Mouse (Mus musculus) left cerebral cortex, adult 9 months (tissue): ENCODE measurements at regions not wholly inside any gene's neighbourhood (a gene's known extent, or its start where the extent isn't known, plus 50 kb on each side); places are given as distances from the start of the nearest gene placed in this dataset.

Source experiments
- DNase-seq, 2 experiments: peaks; one replicate each; pipeline ENCODE4 v3.0.0; 2022; ENCODE audit warnings: low spot score in 2 of 2

- DNase-seq = no peak
Measured at GRCm38 (mm10) chr6:51009526-51010340, 355.5 kb upstream of the Npvf start.

- DNase-seq = no peak
Measured at GRCm38 (mm10) chr6:51010536-51010935, 356.3 kb upstream of the Npvf start.

GRCm38 (mm10) chr6:51012086-51012830, 358.0 kb upstream of the Npvf start:
- no peak for DNase-seq

GRCm38 (mm10) chr6:51015735-51016134, 361.5 kb upstream of the Npvf start:
- peak in 1 of 2 experiments; percentile 13 for DNase-seq

GRCm38 (mm10) chr6:51016441-51017070, 362.3 kb upstream of the Npvf start:
- DNase-seq = no peak

GRCm38 (mm10) chr6:51017260-51017999, 363.2 kb upstream of the Npvf start:
- DNase-seq = no peak

- DNase-seq = no peak
Measured at GRCm38 (mm10) chr6:51021206-51021605, 367.0 kb upstream of the Npvf start.

- DNase-seq = no peak
Measured at GRCm38 (mm10) chr6:51023361-51023760, 369.1 kb upstream of the Npvf start.

GRCm38 (mm10) chr6:51024756-51025155, 370.5 kb upstream of the Npvf start:
- DNase-seq = no peak

- DNase-seq = no peak
Measured at GRCm38 (mm10) chr6:51025411-51025810, 371.2 kb upstream of the Npvf start.

- DNase-seq = no peak
Measured at GRCm38 (mm10) chr6:51027296-51027695, 373.1 kb upstream of the Npvf start.

GRCm38 (mm10) chr6:51029516-51029915, 375.3 kb upstream of the Npvf start:
- no peak for DNase-seq

- DNase-seq = no peak
Measured at GRCm38 (mm10) chr6:51029953-51030352, 375.7 kb upstream of the Npvf start.

GRCm38 (mm10) chr6:51033835-51034234, 379.6 kb upstream of the Npvf start:
- no peak for DNase-seq

GRCm38 (mm10) chr6:51036074-51036473, 381.8 kb upstream of the Npvf start:
- DNase-seq = no peak

- DNase-seq = no peak
Measured at GRCm38 (mm10) chr6:51036553-51036952, 382.3 kb upstream of the Npvf start.

GRCm38 (mm10) chr6:51036956-51037355, 382.7 kb upstream of the Npvf start:
- no peak for DNase-seq

- no peak for DNase-seq
Measured at GRCm38 (mm10) chr6:51039486-51040180, 385.4 kb upstream of the Npvf start.

- no peak for DNase-seq
Measured at GRCm38 (mm10) chr6:51043970-51044369, 388.5 kb upstream of the Nfe2l3 start.

- DNase-seq = no peak
Measured at GRCm38 (mm10) chr6:51044873-51045272, 387.6 kb upstream of the Nfe2l3 start.

GRCm38 (mm10) chr6:51052451-51052921, 380.0 kb upstream of the Nfe2l3 start:
- no peak for DNase-seq
